Mouse (Mus musculus) brain, adult 10 weeks (tissue): Measurements from ENCODE around the gene Rapgef2. TPM values are rescaled to one million over a fixed set of nuclear protein-coding genes. Genes with fewer than 3 reads are reported as not detected.

Source experiments
- polyA plus RNA-seq: library from polyadenylated mRNA; stranded (reverse); fragments of 350-450 nt; fragmentation: Illumina TruSeq; extraction: RNeasy Lipid Tissue Mini Kit (QIAGEN cat#74804); gene quantifications from one replicate; pipeline ENCODE4 v1.2.3, GENCODE M21; 2015; ENCODE audit warnings: low read depth, low replicate concordance

Gene Rapgef2
- polyA plus RNA-seq: 44.3 TPM

DNA sequence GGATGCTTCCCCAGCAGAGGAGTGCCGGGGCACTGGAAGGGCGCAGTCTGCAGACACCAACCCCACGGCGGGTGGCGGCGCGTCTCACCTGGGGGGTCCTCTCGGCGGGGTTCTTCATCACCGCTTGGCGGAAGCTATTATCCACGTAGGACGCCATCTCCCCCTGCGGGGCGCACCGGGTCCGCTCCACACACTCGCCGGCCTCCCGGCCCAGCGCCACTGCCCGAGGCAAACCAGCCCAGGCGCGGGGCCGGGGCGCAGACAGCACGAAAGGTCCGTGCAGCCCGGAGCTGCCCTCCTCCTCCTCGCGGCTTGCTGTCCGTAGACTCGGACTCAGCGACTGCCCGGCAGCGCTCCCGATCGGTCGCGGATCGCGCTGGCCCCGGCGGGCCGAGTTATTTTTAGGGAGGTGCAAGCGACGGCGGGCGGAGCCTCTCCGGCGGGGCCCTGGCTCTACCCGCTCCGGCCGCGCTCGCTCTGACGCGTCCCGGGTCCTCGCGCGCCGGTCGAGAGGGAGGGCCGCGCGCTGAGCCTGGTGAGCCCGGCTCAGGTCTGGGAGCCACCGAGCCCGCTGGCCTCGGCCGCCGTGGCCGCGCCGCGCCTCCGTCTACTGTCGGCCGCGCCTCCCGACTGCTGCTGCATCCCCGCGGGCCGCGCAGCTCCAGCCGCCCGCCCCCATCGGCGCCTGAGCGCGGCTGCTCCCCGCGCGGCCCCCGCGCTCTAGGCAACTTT is at the start of gene Rapgef2:
Gene Rapgef2, minus strand, starts transcription at position 142 of the 732 bp plus-strand sequence.

Other genes starting within 250 kb of the Rapgef2 start
- not detected for gene Gm17359, start 50.1 kb upstream of the Rapgef2 start, polyA plus RNA-seq